Mouse (Mus musculus) MEL (cell line): ENCODE measurements around the gene Ppargc1a. TPM values are rescaled to one million over a fixed set of nuclear protein-coding genes. Genes with fewer than 3 reads are reported as not detected.

Experiments
- DNase-seq: peaks from one replicate; pipeline ENCODE4 v3.0.0; 2011; ENCODE audit warnings: low read depth, low spot score
- H3K27ac ChIP-seq: 2 replicates; pipeline ENCODE4 v1.5.1; 2012; ENCODE audit warnings: low read depth, mild to moderate bottlenecking, control low read depth, low read length, moderate library complexity; ENCODE audit not compliant: control insufficient read depth
- H3K27me3 ChIP-seq, 2 experiments: fragments of 150-350 bp in 1 of 2; sonication (generic) in 1 of 2; 2 replicates each; pipeline ENCODE4 v1.6.1; 2012; ENCODE audit warnings: low read length in 2 of 2, mild to moderate bottlenecking in 2 of 2, improper control_type of control experiment in 1 of 2, moderate library complexity in 1 of 2; ENCODE audit not compliant: insufficient read depth in 2 of 2, control insufficient read depth in 1 of 2
- H3K36me3 ChIP-seq, 2 experiments: 2 replicates each; pipeline ENCODE4 v1.6.1; 2012 to 2014; ENCODE audit warnings: low read length in 2 of 2, improper control_type of control experiment in 1 of 2, inconsistent platforms in 1 of 2, mild to moderate bottlenecking in 1 of 2; ENCODE audit not compliant: insufficient read depth in 2 of 2, control insufficient read depth in 1 of 2
- H3K4me1 ChIP-seq, 2 experiments: fragments of 150-350 bp in 1 of 2; sonication (generic) in 1 of 2; 2 replicates each; pipeline ENCODE4 v1.6.1; 2012; ENCODE audit warnings: low read length in 2 of 2, improper control_type of control experiment in 1 of 2, mild to moderate bottlenecking in 1 of 2; ENCODE audit not compliant: insufficient read depth in 2 of 2, control insufficient read depth in 1 of 2
- H3K4me3 ChIP-seq, 2 experiments: fragments of 150-350 bp in 1 of 2; sonication (generic) in 1 of 2; 2 replicates each; pipeline ENCODE4 v1.5.1; 2012; ENCODE audit warnings: low read depth in 2 of 2, low read length in 2 of 2, mild to moderate bottlenecking in 2 of 2, moderate library complexity in 2 of 2, control low read depth in 1 of 2, improper control_type of control experiment in 1 of 2; ENCODE audit not compliant: control insufficient read depth in 1 of 2, insufficient read depth in 1 of 2
- H3K79me2 ChIP-seq: 2 replicates; pipeline ENCODE4 v1.6.1; 2012; ENCODE audit warnings: mild to moderate bottlenecking, low read length, moderate library complexity; ENCODE audit not compliant: control insufficient read depth, poor library complexity, insufficient read depth
- H3K9ac ChIP-seq: 2 replicates; pipeline ENCODE4 v1.6.1; 2012; ENCODE audit warnings: low read depth, mild to moderate bottlenecking, control low read depth, low read length, moderate library complexity; ENCODE audit not compliant: control insufficient read depth, poor library complexity, severe bottlenecking
- H3K9me3 ChIP-seq: fragments of 150-350 bp; sonication (generic); replicated peaks from 2 replicates; pipeline ENCODE4 v1.6.1; 2012; ENCODE audit warnings: mild to moderate bottlenecking, low read length, improper control_type of control experiment, moderate library complexity; ENCODE audit not compliant: insufficient read depth
- CHD2 ChIP-seq: IDR thresholded peaks from 2 replicates; pipeline ENCODE4 v1.6.1; 2011; ENCODE audit warnings: low read length, improper control_type of control experiment
- GABPA ChIP-seq: IDR thresholded peaks from 2 replicates; pipeline ENCODE4 v1.6.1; 2012; ENCODE audit warnings: low read depth, mild to moderate bottlenecking, inconsistent platforms, low read length, improper control_type of control experiment, moderate library complexity
- GATA1 ChIP-seq: IDR thresholded peaks from 2 replicates; pipeline ENCODE4 v1.6.1; 2011; ENCODE audit warnings: low read depth, low read length, improper control_type of control experiment
- JUND ChIP-seq: IDR thresholded peaks from 2 replicates; pipeline ENCODE4 v1.6.1; 2011; ENCODE audit warnings: low read depth, mild to moderate bottlenecking, improper control_type of control experiment, low read length
- KAT2A ChIP-seq: conservative IDR thresholded peaks from 2 replicates; pipeline ENCODE4 v1.6.1; 2012; ENCODE audit warnings: low read depth, low read length, improper control_type of control experiment, inconsistent platforms
- MAZ ChIP-seq: IDR thresholded peaks from 2 replicates; pipeline ENCODE4 v1.6.1; 2012; ENCODE audit warnings: low read depth, mild to moderate bottlenecking, inconsistent platforms, low read length, improper control_type of control experiment
- MEF2A ChIP-seq: IDR thresholded peaks from 2 replicates; pipeline ENCODE4 v1.6.1; 2014; ENCODE audit warnings: low read depth, mild to moderate bottlenecking, inconsistent platforms, low read length, improper control_type of control experiment; ENCODE audit not compliant: poor library complexity, insufficient replicate concordance, severe bottlenecking; ENCODE audit errors: extremely low read depth
- MYB ChIP-seq: IDR thresholded peaks from 2 replicates; pipeline ENCODE4 v1.6.1; 2011; ENCODE audit warnings: mild to moderate bottlenecking, low read depth, low read length, improper control_type of control experiment
- NELFE ChIP-seq: IDR thresholded peaks from 2 replicates; pipeline ENCODE4 v1.6.1; 2011; ENCODE audit warnings: low read depth, low read length, improper control_type of control experiment
- NRF1 ChIP-seq: IDR thresholded peaks from 2 replicates; pipeline ENCODE4 v1.6.1; 2014; ENCODE audit warnings: low read depth, mild to moderate bottlenecking, inconsistent platforms, low read length, improper control_type of control experiment, moderate library complexity; ENCODE audit not compliant: poor library complexity, insufficient read depth, severe bottlenecking
- POLR2A ChIP-seq, 2 experiments: IDR thresholded peaks; 2 replicates each; pipeline ENCODE4 v1.6.1; 2011 to 2012; ENCODE audit warnings: low read length in 2 of 2, mild to moderate bottlenecking in 2 of 2, control low read depth in 1 of 2, improper control_type of control experiment in 1 of 2, low read depth in 1 of 2, moderate library complexity in 1 of 2; ENCODE audit not compliant: control insufficient read depth in 1 of 2, insufficient read depth in 1 of 2, poor library complexity in 1 of 2
- POLR2AphosphoS2 ChIP-seq: IDR thresholded peaks from 2 replicates; pipeline ENCODE4 v1.6.1; 2011; ENCODE audit warnings: low read length, improper control_type of control experiment
- RCOR1 ChIP-seq: IDR thresholded peaks from 2 replicates; pipeline ENCODE4 v1.6.1; 2012; ENCODE audit warnings: low read depth, mild to moderate bottlenecking, inconsistent platforms, low read length, improper control_type of control experiment
- SIN3A ChIP-seq: IDR thresholded peaks from 2 replicates; pipeline ENCODE4 v1.6.1; 2012; ENCODE audit warnings: low read length, improper control_type of control experiment, inconsistent platforms
- SMC3 ChIP-seq: IDR thresholded peaks from 2 replicates; pipeline ENCODE4 v1.6.1; 2011; ENCODE audit warnings: low read depth, low read length, improper control_type of control experiment
- TBP ChIP-seq: IDR thresholded peaks from 2 replicates; pipeline ENCODE4 v1.8.0; 2011; ENCODE audit warnings: low read depth, low read length, improper control_type of control experiment
- USF1 ChIP-seq: IDR thresholded peaks from 2 replicates; pipeline ENCODE4 v1.6.1; 2014; ENCODE audit warnings: low read depth, mild to moderate bottlenecking, inconsistent platforms, low read length, improper control_type of control experiment, moderate library complexity
- USF2 ChIP-seq, 2 experiments: IDR thresholded peaks; 2 replicates each; pipeline ENCODE4 v1.6.1; 2011 to 2012; ENCODE audit warnings: improper control_type of control experiment in 2 of 2, low read length in 2 of 2, borderline replicate concordance in 1 of 2, inconsistent platforms in 1 of 2, low read depth in 1 of 2, mild to moderate bottlenecking in 1 of 2; ENCODE audit not compliant: insufficient read depth in 1 of 2
- ZC3H11A ChIP-seq: IDR thresholded peaks from 2 replicates; pipeline ENCODE4 v1.6.1; 2012; ENCODE audit warnings: low read depth, mild to moderate bottlenecking, inconsistent platforms, low read length, improper control_type of control experiment
- ZKSCAN1 ChIP-seq: IDR thresholded peaks from 2 replicates; pipeline ENCODE4 v1.6.1; 2012; ENCODE audit warnings: low read depth, mild to moderate bottlenecking, inconsistent platforms, low read length, improper control_type of control experiment, moderate library complexity
- polyA plus RNA-seq, 2 experiments: library from polyadenylated mRNA; stranded (reverse) in 1 of 2; unstranded in 1 of 2; fragments of >175 nt in 1 of 2; fragments of >200 nt in 1 of 2; gene quantifications; 2 replicates each; pipeline versions ENCODE4 v1.2.1 to v1.2.4; 2012; ENCODE audit warnings: low replicate concordance in 2 of 2, low read depth in 1 of 2; ENCODE audit not compliant: insufficient read length in 2 of 2, insufficient read depth in 1 of 2, missing spikeins in 1 of 2
- total RNA-seq: library from RNA; depleted of rRNA; stranded (reverse); fragments of 300-350 nt; gene quantifications from 2 replicates; pipeline ENCODE4 v1.2.3, GENCODE M21; 2012

Ppargc1a gene
- total and polyA plus RNA-seq, 3 experiments: 0.04 to 0.06 TPM; not detected in 1

- H3K27ac ChIP-seq: no peak overlapping the region
- no peak for TF ChIP-seq POLR2A (IDR thresholded peaks at IDR 0.05; ENCODE audit: control insufficient read depth in 1 of 2, insufficient read depth in 1 of 2, low read depth in 1 of 2, low read length in 2 of 2, poor library complexity in 1 of 2)
- TF ChIP-seq TBP: no peak
- TF ChIP-seq MYB: no peak
- no peak for TF ChIP-seq MAZ
- TF ChIP-seq SIN3A: no peak
- no peak for TF ChIP-seq SMC3
- no peak for TF ChIP-seq RCOR1
- no peak for TF ChIP-seq USF2 (IDR thresholded peaks at IDR 0.05; ENCODE audit: borderline replicate concordance in 1 of 2, insufficient read depth in 1 of 2, low read depth in 1 of 2, low read length in 2 of 2)
- no peak for TF ChIP-seq NELFE
- TF ChIP-seq MEF2A: no peak
- no peak for TF ChIP-seq JUND
- TF ChIP-seq POLR2AphosphoS2: no peak
- no peak for TF ChIP-seq GATA1
- no peak for TF ChIP-seq CHD2
- TF ChIP-seq ZC3H11A: no peak
- TF ChIP-seq USF1: no peak
- no peak for TF ChIP-seq GABPA
- TF ChIP-seq KAT2A: no peak
- TF ChIP-seq ZKSCAN1: no peak
- H3K9me3 ChIP-seq: no peaks in the 10 kb centered on the region
- no peaks in the 10 kb centered on the region for H3K27me3 ChIP-seq
- DNase-seq: no peak
- H3K4me3 ChIP-seq: no peak overlapping the region
- no peaks in the 10 kb centered on the region for H3K79me2 ChIP-seq
- H3K36me3 ChIP-seq: no peaks in the 10 kb centered on the region
- no peaks in the 10 kb centered on the region for H3K4me1 ChIP-seq
- H3K9ac ChIP-seq: no peak overlapping the region
Observed at GRCm38 (mm10) chr5:51495446-51495845, 72.1 kb downstream of the Ppargc1a start.

- Histone ChIP-seq H3K4me3 (no peak overlapping the region), H3K4me1 (no peaks in the 10 kb centered on the region), H3K9me3 (no peaks in the 10 kb centered on the region), H3K79me2 (no peaks in the 10 kb centered on the region)
- DNase-seq: no peak
- no peak for TF ChIP-seq NRF1
- TF ChIP-seq JUND: no peak
- TF ChIP-seq NELFE: no peak
- TF ChIP-seq, all 39 proteins: peak for 0
- Histone ChIP-seq H3K9ac (no peak overlapping the region), H3K27me3 (no peaks in the 10 kb centered on the region), H3K27ac (no peak overlapping the region), H3K36me3 (no peaks in the 10 kb centered on the region)
Observed at GRCm38 (mm10) chr5:51494358-51494876, 73.1 kb downstream of the Ppargc1a start.
